Mouse (Mus musculus): ENCODE results near the gene Ap2a2.

DNA sequence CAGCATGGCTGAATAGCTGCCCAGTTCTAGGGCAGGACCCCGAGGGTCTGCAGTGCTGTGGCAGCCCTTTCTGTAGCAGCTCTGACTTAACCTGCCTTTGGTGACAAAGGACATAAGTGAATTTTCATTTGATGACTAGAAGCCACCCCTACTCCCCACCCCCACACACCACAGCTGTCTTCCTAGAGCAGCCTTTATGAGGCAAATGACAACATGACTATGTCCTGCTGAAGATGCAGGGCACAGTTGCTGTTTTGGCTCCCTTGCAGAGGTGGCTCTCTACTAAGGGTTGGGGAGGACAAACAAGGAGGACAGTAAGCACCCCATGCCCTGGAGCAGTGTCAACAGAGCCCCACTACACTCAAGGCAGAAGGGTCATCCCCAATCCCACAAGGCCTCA, 42.2 kb upstream of the Ap2a2 start:
- TF ChIP-seq CTCF (IDR thresholded peaks at IDR 0.05; ENCODE audit: low read depth, low read length), result no peak
- no peak for TF ChIP-seq POLR2A (IDR thresholded peaks at IDR 0.05; ENCODE audit: insufficient read depth, low read length)

Measured in ES-Bruce4 (cell line).